Mouse (Mus musculus) thymus, adult 2 months (tissue): ENCODE results near the gene Srrt.

Experiments
- CTCF ChIP-seq: fragments of 200-500 bp; IDR thresholded peaks from 2 replicates; pipeline ENCODE4 v1.5.1; 2012; ENCODE audit warnings: mild to moderate bottlenecking, control low read depth, low read length, moderate library complexity, borderline replicate concordance; ENCODE audit not compliant: control insufficient read depth, poor library complexity, insufficient read depth; ENCODE audit errors: extremely low read depth
- POLR2A ChIP-seq: fragments of 200-500 bp; IDR thresholded peaks from 2 replicates; pipeline ENCODE4 v1.6.1; 2012; ENCODE audit warnings: mild to moderate bottlenecking, low read length, control low read depth, moderate library complexity; ENCODE audit not compliant: control insufficient read depth, poor library complexity, insufficient read depth; ENCODE audit errors: extremely low read depth

- TF ChIP-seq CTCF (no peak), POLR2A (no peak)
These were observed 952 bp downstream of the Srrt start for GRCm38 (mm10) chr5:137306439-137307005.
